24 mouse cellular contexts compared by ENCODE assay signal in the genomic region with DNA sequence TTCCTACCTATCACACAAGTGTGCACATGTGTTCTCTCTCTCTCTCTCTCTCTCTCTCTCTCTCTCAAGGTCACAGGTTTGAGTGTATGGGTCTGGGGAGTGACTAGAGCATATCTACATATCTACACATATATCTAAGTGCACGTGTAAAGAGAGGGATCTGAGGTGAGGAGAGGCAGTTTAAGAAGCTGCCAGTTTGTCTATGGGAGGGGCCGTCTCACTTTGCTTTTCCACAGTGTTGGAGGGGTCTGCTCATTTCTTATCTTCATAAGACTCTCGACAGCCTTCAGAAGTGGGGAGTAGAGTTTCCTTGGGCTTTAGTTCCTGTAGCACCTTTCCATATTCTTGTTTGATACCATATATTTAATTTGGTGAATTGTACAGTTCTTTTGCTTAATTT.
"Had no signal": no experiment of that assay in that cellular context is flagged by ENCODE, and none has a peak within 500 bp of the region (broad histone marks: within the 10 kb centered on the region; RNA-seq: fewer than 3 reads in every experiment).

No protein-coding gene starts in this region.

- H3K4me1 ChIP-seq: hindbrain, embryonic 12.5 days had no signal

- H3K9ac ChIP-seq: heart, embryonic 12.5 days; hindbrain, embryonic 12.5 days; hindbrain, embryonic 14.5 days; limb, embryonic 12.5 days; liver, embryonic 13.5 days; liver, embryonic 15.5 days had no signal

- H3K27ac ChIP-seq: heart, adult 2 months; hindbrain, embryonic 10.5 days; hindbrain, embryonic 12.5 days; hindbrain, embryonic 14.5 days; layer of hippocampus, adult 2 months; left cerebral cortex, adult 2 months; limb, embryonic 10.5 days; limb, embryonic 12.5 days; liver, embryonic 13.5 days; liver, embryonic 15.5 days had no signal

- H3K9me3 ChIP-seq: heart, embryonic 12.5 days; hindbrain, embryonic 10.5 days; hindbrain, embryonic 12.5 days; limb, embryonic 10.5 days; limb, embryonic 12.5 days; liver, embryonic 13.5 days; liver, embryonic 15.5 days had no signal

- DNase-seq: gastrocnemius, adult 2 months; gastrocnemius, postnatal 10 days; gastrocnemius, postnatal 25 days; heart, adult 2 months; heart, postnatal 14 days; heart, postnatal 36 days; kidney, adult 18-20 months; kidney, adult 8-10 months; kidney, postnatal 10 days; kidney, postnatal 25 days; kidney, postnatal 4 days; liver; liver, embryonic 13.5 days had no signal

- H3K27me3 ChIP-seq: heart, embryonic 12.5 days; hindbrain, embryonic 12.5 days; limb, embryonic 12.5 days; liver, embryonic 13.5 days; liver, embryonic 15.5 days had no signal

- ATAC-seq: hindbrain, embryonic 16.5 days; intestine, embryonic 16.5 days had no signal

- H3K4me2 ChIP-seq: heart, embryonic 12.5 days; hindbrain, embryonic 12.5 days; hindbrain, embryonic 14.5 days; limb, embryonic 12.5 days; liver, embryonic 13.5 days; liver, embryonic 15.5 days had no signal

- H3K4me3 ChIP-seq: gastrocnemius, adult 2 months; heart, adult 2 months; heart, embryonic 12.5 days; hindbrain, embryonic 10.5 days; hindbrain, embryonic 12.5 days; layer of hippocampus, adult 2 months; left cerebral cortex, adult 2 months; limb, embryonic 10.5 days; limb, embryonic 12.5 days; liver, embryonic 13.5 days; liver, embryonic 15.5 days had no signal
